Mouse (Mus musculus): ENCODE data around the gene Msh4.

Gene Msh4

GRCm38 (mm10) chr3:153808406-153808805, 97.5 kb downstream of the Msh4 start:
- no peak for DNase-seq (ENCODE audit: low read depth)

GRCm38 (mm10) chr3:153807444-153808149, 98.3 kb downstream of the Msh4 start:
- no peak for DNase-seq (ENCODE audit: low read depth)
